Mouse (Mus musculus) heart, postnatal 4 days (tissue): Measurements from ENCODE around the gene Tmem205. TPM values are rescaled to one million over a fixed set of nuclear protein-coding genes. Genes with fewer than 3 reads are reported as not detected.

Experiments used
- DNase-seq: peaks from one replicate; pipeline ENCODE4 v3.0.0; 2021
- total RNA-seq, 2 experiments: library from RNA; stranded (reverse); gene quantifications; 2 replicates each; pipeline ENCODE4 v1.2.3; 2021

Gene Tmem205
- total RNA-seq, 2 experiments from 2014 or later: 20.1 to 21.3 TPM

GRCm38 (mm10) chr9:21916851-21917492 lies 10.4 kb downstream of the Tmem205 start:
- no peak for DNase-seq

DNA sequence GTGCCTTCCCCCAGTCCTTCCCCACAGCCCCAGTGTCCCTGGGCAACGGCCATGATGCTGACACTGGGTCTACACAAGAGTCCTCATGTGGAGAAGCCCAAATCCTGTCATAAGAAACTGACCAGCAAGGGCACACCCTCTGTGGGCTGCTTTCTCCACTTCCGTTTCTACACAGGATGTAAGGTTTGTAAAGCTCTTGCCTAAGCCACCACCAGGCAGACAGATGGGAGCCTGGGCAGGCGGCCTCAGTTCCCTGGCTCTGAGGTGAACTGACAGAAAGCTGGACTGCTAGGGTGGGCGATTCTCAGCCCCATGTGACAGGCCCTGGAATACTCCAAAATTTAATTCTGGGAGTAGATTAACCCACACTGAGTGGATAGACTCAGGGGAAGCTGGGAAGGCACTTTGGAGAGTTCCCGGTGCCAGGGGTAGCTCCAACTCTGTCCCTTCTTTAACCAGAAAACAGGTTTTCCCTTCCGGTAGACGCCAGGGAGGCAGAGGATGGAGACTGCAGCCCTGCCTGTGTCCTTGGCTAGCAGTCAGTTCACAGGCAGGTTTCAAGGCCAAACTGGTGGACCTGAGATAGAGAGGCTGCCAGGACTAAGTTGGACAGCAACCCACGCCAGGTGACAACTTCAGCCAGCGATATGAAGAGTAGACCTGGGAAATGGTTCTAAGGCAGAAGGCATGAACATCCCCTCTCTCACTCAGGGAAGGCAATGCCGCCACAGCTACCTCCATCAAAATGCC lies 17.7 kb downstream of the Tmem205 start:
- DNase-seq: no peak

- DNase-seq: no peak
Observed at GRCm38 (mm10) chr9:21908216-21908615, 19.1 kb downstream of the Tmem205 start.

- no peak for DNase-seq
Observed at GRCm38 (mm10) chr9:21904031-21904430, 23.3 kb downstream of the Tmem205 start.

DNA sequence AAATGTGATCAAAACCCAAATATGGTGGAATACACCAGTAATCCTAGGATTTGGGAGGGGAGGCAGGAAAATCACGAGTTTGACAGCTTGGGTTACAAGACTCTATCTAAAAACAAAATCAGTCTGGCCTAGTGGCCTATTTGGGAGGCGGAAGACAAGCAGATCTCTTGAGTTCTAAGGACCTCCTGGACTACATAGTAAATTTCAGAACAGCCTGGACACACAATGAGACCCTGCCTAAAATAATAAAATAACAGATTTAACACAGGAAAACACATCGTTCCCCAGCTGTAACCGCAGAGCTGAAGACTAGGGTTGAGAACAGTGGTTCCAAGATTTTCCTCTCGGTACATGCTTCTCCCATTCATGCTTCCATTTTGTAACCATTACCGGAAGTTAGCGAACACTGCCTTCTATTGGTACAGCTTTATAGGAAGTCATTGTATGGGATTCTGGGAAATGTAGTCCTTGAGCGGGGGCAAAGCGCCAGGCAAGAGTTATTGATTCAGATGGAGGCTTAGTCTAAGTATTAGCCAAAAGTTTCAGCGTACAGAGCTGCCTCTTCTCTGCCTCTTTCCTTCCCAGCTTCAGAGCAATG lies 26.0 kb downstream of the Tmem205 start:
- DNase-seq: peak; percentile 71

- DNase-seq: no peak
Observed at GRCm38 (mm10) chr9:21889229-21889628, 38.1 kb downstream of the Tmem205 start.

DNA sequence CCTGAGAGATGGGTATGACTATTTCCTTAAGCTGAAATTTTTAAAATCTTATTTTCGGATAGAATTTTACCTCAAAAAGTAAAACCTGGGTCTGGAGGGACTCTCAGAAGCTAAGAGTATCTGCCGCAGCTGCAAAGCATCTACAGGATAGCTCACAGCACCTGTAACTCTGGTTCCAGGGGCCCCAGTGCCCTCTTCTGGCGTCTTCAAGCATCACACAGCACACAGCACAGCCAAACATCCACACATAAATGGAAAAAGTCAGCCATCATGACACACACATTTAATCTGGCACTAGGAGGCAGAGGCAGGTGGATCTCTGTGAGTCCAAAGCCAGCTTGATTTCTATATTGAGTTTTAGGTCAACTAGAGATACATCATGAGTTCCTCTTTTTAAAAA lies 50.8 kb downstream of the Tmem205 start:
- no peak for DNase-seq

DNA sequence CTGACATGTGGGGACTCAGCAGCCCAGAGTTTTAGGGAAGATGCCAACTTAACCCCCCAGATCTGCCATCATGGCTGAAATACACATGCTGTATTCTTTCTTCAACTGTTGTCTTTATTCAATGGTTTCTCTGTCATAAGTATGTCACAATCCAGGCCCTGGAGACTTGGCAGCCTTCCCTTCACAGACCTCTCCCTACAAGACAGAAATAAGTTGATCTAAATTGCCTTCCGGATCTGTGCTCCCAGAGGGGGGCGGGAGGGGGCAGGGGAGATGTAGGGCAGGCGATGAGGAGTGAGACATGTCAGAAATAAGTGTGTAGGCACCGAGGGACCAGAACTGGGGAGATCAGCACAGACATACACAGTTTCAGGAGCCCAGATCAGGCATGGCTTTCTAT lies 55.2 kb downstream of the Tmem205 start:
- peak; percentile 23 for DNase-seq

Other genes with a start within 250 kb of the Tmem205 start
- gene Ldlr, start 204.1 kb downstream of the Tmem205 start, total RNA-seq: 10 to 100 TPM; 39.9 to 43.5 TPM
- 10 to 100 TPM; 37.2 to 38.4 TPM for gene Spc24, start 167.3 kb downstream of the Tmem205 start, total RNA-seq
- 10 to 100 TPM; 50.7 to 53.7 TPM for gene Kank2, start 128.8 kb downstream of the Tmem205 start, total RNA-seq
- not detected for gene Angptl8, start 92.0 kb downstream of the Tmem205 start, total RNA-seq
- gene Dock6, start 74.9 kb downstream of the Tmem205 start, total RNA-seq: 10 to 100 TPM; 61.4 to 70.0 TPM
- gene Rab3d, start 9.4 kb downstream of the Tmem205 start, total RNA-seq: 10 to 100 TPM in 1 of 2 experiments, 1 to 10 TPM in 1; 8.9 to 10.3 TPM
- 1 to 10 TPM in 1 of 2 experiments, under 1 TPM in 1; 0.83 to 1.2 TPM for gene Ccdc159, start 85 bp downstream of the Tmem205 start, total RNA-seq
- gene Plppr2, start 9.5 kb upstream of the Tmem205 start, total RNA-seq: 1 to 10 TPM; 3.0 to 3.1 TPM
- 1 to 10 TPM; 8.8 to 9.0 TPM for gene Swsap1, start 28.2 kb upstream of the Tmem205 start, total RNA-seq
- 1 to 10 TPM; 1.7 to 2.1 TPM for gene Epor, start 36.0 kb upstream of the Tmem205 start, total RNA-seq
- gene Rgl3, start 61.9 kb upstream of the Tmem205 start, total RNA-seq: under 1 TPM; 0.71 to 0.97 TPM
- not detected for gene Ccdc151, start 75.1 kb upstream of the Tmem205 start, total RNA-seq
- gene Prkcsh, start 75.2 kb upstream of the Tmem205 start, total RNA-seq: 10 to 100 TPM; 69.8 to 73.7 TPM
- under 1 TPM; 0.47 to 0.52 TPM for gene Elavl3, start 124.5 kb upstream of the Tmem205 start, total RNA-seq
- gene Gm49318, start 143.7 kb upstream of the Tmem205 start, total RNA-seq: under 1 TPM in 1 of 2 experiments, not detected in 1; 0.92 TPM
- 1 to 10 TPM; 8.4 to 9.0 TPM for gene Zfp653, start 143.8 kb upstream of the Tmem205 start, total RNA-seq
- 10 to 100 TPM; 69.4 to 69.6 TPM for gene Ecsit, start 157.9 kb upstream of the Tmem205 start, total RNA-seq
- 10 to 100 TPM; 38.1 to 39.3 TPM for gene Cnn1, start 171.7 kb upstream of the Tmem205 start, total RNA-seq
- 10 to 100 TPM; 60.1 to 63.4 TPM for gene Elof1, start 189.6 kb upstream of the Tmem205 start, total RNA-seq
- 1 to 10 TPM in 1 of 2 experiments, under 1 TPM in 1; 0.71 to 1.6 TPM for gene Acp5, start 208.2 kb upstream of the Tmem205 start, total RNA-seq
- gene Pigyl, start 229.3 kb upstream of the Tmem205 start, total RNA-seq: 10 to 100 TPM; 31.0 to 31.9 TPM